8 mouse cellular contexts compared by ENCODE assay signal in genomic region chr9:96838864-96839263, GRCm38 (mm10). TPM values are rescaled to one million over a fixed set of nuclear protein-coding genes. Genes with fewer than 3 reads are reported as not detected.
A peak's percentile ranks its signal among the peaks of the same experiment; 100 is the strongest.
DNase-seq lines count a peak whose midpoint lies in the region; ATAC-seq and TF ChIP-seq lines count a peak whose summit lies in the region.

No protein-coding gene starts in this region.

- intact Hi-C loops in heart, adult 2 months (cut with DNase I), result loop anchor here (1.0 to 5.0 kb wide), 2 partner anchors 33 to 50 kb away; no protein-coding TSS in a partner anchor
- intact Hi-C loops in heart, postnatal 10 days (cut with DNase I), result loop anchor here (1.0 kb wide), 1 partner anchor 50 kb away; no protein-coding TSS in a partner anchor
- intact Hi-C loops in left cerebral cortex, postnatal 4 days (cut with DNase I), result loop anchor here (5.0 kb wide), 1 partner anchor 48 kb away; no protein-coding TSS in a partner anchor

- H3K4me3 ChIP-seq in heart, adult 2 months, result no peak overlapping the region
- no peak overlapping the region for H3K4me3 ChIP-seq in heart, embryonic 11.5 days (ENCODE audit: low read depth, low read length)

- 22% methylated on average over 10 of the region's 10 CpGs for WGBS in heart, adult 2 months
- 30% methylated on average over 10 of the region's 10 CpGs for WGBS in heart, embryonic 11.5 days (ENCODE audit: insufficient replicate concordance)

- no peak overlapping the region for H3K27ac ChIP-seq in heart, adult 2 months
- no peak overlapping the region for H3K27ac ChIP-seq in heart, embryonic 11.5 days (ENCODE audit: low read depth, low read length)

- H3K4me2 ChIP-seq in heart, embryonic 11.5 days, result no peak overlapping the region

- no peaks in the 10 kb centered on the region for H3K27me3 ChIP-seq in heart, adult 2 months (ENCODE audit: control insufficient read depth, insufficient read depth, low read length)
- no peaks in the 10 kb centered on the region for H3K27me3 ChIP-seq in heart, embryonic 11.5 days (ENCODE audit: control insufficient read depth, insufficient read depth, low read length)

- H3K4me1 ChIP-seq in heart, adult 2 months (ENCODE audit: control insufficient read depth, insufficient read depth, low read length), result no peaks in the 10 kb centered on the region
- H3K4me1 ChIP-seq in heart, embryonic 11.5 days (ENCODE audit: control insufficient read depth, insufficient read depth, low read length), result peaks cover 3% of the 10 kb centered on the region; the same call in 1 of the 2 replicates

- DNase-seq in heart, adult 2 months, result no peak
- DNase-seq in CD4-positive, CD25-positive, alpha-beta regulatory T cell, adult 2 months (ENCODE audit: low read depth, low spot score), result peak; percentile 47
- DNase-seq in cerebellum, postnatal 25 days, result peak; percentile 66 to 71
- peak; percentile 63 to 66 for DNase-seq in heart, postnatal 10 days
- DNase-seq in left cerebral cortex, postnatal 4 days, result peak; percentile 35
- DNase-seq in naive thymus-derived CD4-positive, alpha-beta T cell, adult 2 months (ENCODE audit: low read depth), result peak; percentile 38
- DNase-seq in frontal cortex, postnatal 14 days (ENCODE audit: low spot score in 2 of 2), result no peak

- H3K79me2 ChIP-seq in heart, adult 2 months (replicated peaks; ENCODE audit: control insufficient read depth, insufficient read depth, low read length), result no peaks in the 10 kb centered on the region

- H3K36me3 ChIP-seq in heart, adult 2 months (ENCODE audit: control insufficient read depth, insufficient read depth, low read length), result no peaks in the 10 kb centered on the region
- no peaks in the 10 kb centered on the region for H3K36me3 ChIP-seq in heart, embryonic 11.5 days (ENCODE audit: control insufficient read depth, insufficient read depth, low read length)

- H3K9ac ChIP-seq in heart, adult 2 months (ENCODE audit: low read depth, low read length), result no peak overlapping the region
- H3K9ac ChIP-seq in heart, embryonic 11.5 days (ENCODE audit: low read depth, low read length), result no peak overlapping the region

- TF ChIP-seq CTCF in heart, adult 2 months (IDR thresholded peaks at IDR 0.05), result peak; percentile 78

- no peak for TF ChIP-seq POLR2A in heart, adult 2 months (IDR thresholded peaks at IDR 0.05; ENCODE audit: insufficient read depth, low read depth, low read length)

- ATAC-seq in heart, embryonic 11.5 days (replicated peaks; ENCODE audit: insufficient number of reproducible peaks, low FRiP score, low TSS enrichment), result no peak

- 0 out of 2 replicates have a peak, but pooled peaks have one; percentile 12 for TF ChIP-seq EP300 in heart, adult 2 months (IDR thresholded peaks at IDR 0.05; ENCODE audit: insufficient read depth, low read depth, low read length)

- no peaks in the 10 kb centered on the region for H3K9me3 ChIP-seq in heart, embryonic 11.5 days (replicated peaks; ENCODE audit: control insufficient read depth, low read length)

RNA-seq across cellular contexts. Expression of gene Pxylp1, which starts 53.6 kb away (rescaled TPM):
- 10 to 100 TPM; 16.3 to 16.9 TPM for total RNA-seq in heart, adult 2 months (2021)
- 6.5 and 9.5 TPM in 2 replicates for polyA plus RNA-seq in heart, adult 2 months (2012; rRNA removed)
- polyA plus RNA-seq in heart, embryonic 11.5 days (2014; fragmentation: Nextera tagmentation; extraction: Ambion mirVana), result 31.3 and 33.7 TPM in 2 replicates
- total RNA-seq in heart, postnatal 10 days (2021), result 10 to 100 TPM; 15.6 to 17.0 TPM
- 10 to 100 TPM; 19.1 to 20.7 TPM for total RNA-seq in left cerebral cortex, postnatal 4 days (2021)

Comparison
In these comparisons a context has a peak if more than half of its experiments do, and no peak if none do; other contexts are left out.
1. DNase-seq: peak in CD4-positive, CD25-positive, alpha-beta regulatory T cell, adult 2 months (single experiment), cerebellum, postnatal 25 days (2 of 2), heart, postnatal 10 days (2 of 2), left cerebral cortex, postnatal 4 days (single experiment) and naive thymus-derived CD4-positive, alpha-beta T cell, adult 2 months (single experiment); none in heart, adult 2 months (0 of 2) and frontal cortex, postnatal 14 days (0 of 2).